Mouse (Mus musculus): ENCODE data around the gene Mlh1. TPM values are rescaled to one million over a fixed set of nuclear protein-coding genes. Genes with fewer than 3 reads are reported as not detected.
A peak's percentile ranks its signal among the peaks of the same experiment; 100 is the strongest.

Mlh1 gene
- polyA plus RNA-seq (2014; fragmentation: Nextera tagmentation; extraction: Ambion mirVana): 30.4 and 37.0 TPM in 2 replicates

DNA sequence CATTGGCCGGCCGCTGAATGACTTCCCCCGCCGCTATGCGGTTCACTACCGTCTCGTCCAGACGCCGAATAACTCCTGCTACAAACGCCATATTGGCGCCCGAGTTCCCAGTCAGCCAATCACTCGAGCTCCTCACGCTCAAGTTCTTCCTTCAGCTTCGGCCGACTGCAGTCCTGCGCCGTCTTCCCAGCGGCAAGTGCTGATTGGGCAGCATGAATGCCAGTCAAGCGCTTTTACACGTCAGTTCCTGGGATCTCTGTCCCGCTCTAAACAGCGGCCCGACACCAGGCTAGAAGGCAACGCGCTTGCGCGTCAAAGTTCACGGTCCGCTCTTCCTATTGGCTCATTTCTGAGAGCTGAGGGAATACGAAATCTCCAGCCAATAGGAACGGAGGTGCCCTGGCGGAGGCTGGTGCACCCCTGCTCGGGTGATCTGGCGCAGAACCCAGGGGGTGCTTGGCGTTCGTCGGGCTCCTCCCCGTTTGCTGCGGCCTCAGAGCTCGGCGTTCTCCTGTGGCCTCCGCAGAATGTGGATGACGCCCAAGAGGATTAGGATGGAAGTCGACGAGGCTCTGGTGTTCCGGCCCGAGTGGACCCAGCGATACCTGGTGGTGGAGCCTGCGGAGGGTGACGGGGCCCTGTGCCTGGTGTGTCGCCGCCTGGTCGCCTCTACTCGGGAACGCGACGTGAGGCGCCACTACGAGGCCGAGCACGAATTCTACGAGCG, at the start of gene Mlh1, which contains the start of gene Epm2aip1:
TSS of gene Mlh1 (minus strand) at position 358 of the 727 bp plus-strand sequence.
TSS of gene Epm2aip1 (plus strand) at position 496 of the 727 bp plus-strand sequence.
- WGBS: under 1% methylated on average over 60 of the region's 64 CpGs
- ATAC-seq: peak; percentile 99
- Histone ChIP-seq H3K9me3 (replicated peaks; ENCODE audit: control insufficient read depth, low read length) (no peaks in the 10 kb centered on the region), H3K36me3 (ENCODE audit: control insufficient read depth, insufficient read depth, low read length) (peaks cover 29% of the 10 kb centered on the region), H3K27me3 (replicated peaks; ENCODE audit: control insufficient read depth, insufficient read depth, low read length) (no peaks in the 10 kb centered on the region), H3K4me1 (ENCODE audit: control insufficient read depth, insufficient read depth, low read length) (peaks cover 29% of the 10 kb centered on the region), H3K27ac (ENCODE audit: low read depth, low read length) (peak within 1 kb of the TSS; percentile 91), H3K9ac (ENCODE audit: low read length) (peak within 1 kb of the TSS; percentile 95), H3K4me3 (ENCODE audit: low read depth, low read length) (peak within 1 kb of the TSS; percentile 83), H3K4me2 (ENCODE audit: low read length) (peak within 1 kb of the TSS; percentile 91)
- peak; percentile 100 for DNase-seq (ENCODE audit: low spot score)

DNA sequence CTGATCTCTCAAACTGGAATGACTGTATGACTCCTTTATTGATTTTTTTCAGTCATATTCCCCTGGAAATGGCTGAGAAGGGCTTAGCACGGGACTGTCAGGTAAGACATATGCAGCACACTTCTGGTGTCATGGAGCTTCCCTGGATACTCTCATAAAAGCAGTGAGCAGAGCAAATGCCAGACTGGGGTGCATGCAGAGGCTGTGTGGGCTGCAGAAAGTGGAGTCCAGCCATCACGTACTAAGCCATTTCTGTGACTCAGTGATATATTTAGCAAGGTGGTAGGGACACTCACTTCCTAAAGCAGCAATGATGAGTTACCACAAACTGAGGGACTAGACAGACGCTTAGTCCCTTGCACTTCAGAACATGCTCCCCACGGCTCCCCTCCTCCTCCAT, 49.3 kb upstream of the Mlh1 start:
- Histone ChIP-seq H3K4me3 (ENCODE audit: low read depth, low read length) (no peak overlapping the region), H3K4me2 (ENCODE audit: low read length) (no peak overlapping the region), H3K9ac (ENCODE audit: low read length) (no peak overlapping the region), H3K4me1 (ENCODE audit: control insufficient read depth, insufficient read depth, low read length) (no peaks in the 10 kb centered on the region), H3K27me3 (replicated peaks; ENCODE audit: control insufficient read depth, insufficient read depth, low read length) (no peaks in the 10 kb centered on the region), H3K27ac (ENCODE audit: low read depth, low read length) (no peak overlapping the region), H3K9me3 (replicated peaks; ENCODE audit: control insufficient read depth, low read length) (no peaks in the 10 kb centered on the region), H3K36me3 (ENCODE audit: control insufficient read depth, insufficient read depth, low read length) (no peaks in the 10 kb centered on the region)
- WGBS: 88% methylated on average over 4 of the region's 4 CpGs
- ATAC-seq: no peak
- no peak for DNase-seq (ENCODE audit: low spot score)

DNA sequence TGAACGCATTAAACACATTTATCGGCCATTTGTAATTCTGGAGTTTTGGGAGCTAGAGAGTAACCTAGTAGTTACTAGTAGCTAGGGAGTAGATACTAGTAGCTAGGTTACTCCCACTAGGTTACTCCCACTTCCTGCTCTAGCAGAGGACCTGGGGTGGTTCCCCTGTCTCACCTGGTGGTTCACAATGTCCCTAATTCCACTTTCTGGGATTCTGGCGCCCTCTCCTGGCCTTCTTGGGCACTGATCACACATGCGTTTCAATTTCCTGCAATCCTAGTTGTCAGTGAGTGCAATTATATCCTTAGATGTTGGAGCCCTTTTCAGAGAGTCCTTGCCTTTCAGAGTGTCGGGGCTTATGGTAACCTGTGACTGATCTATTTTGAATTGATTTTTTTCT, 42.6 kb upstream of the Mlh1 start:
- H3K4me2 ChIP-seq (ENCODE audit: low read length): no peak overlapping the region
- H3K4me3 ChIP-seq (ENCODE audit: low read depth, low read length): no peak overlapping the region
- H3K27ac ChIP-seq (ENCODE audit: low read depth, low read length): no peak overlapping the region
- ATAC-seq (no peak), DNase-seq (ENCODE audit: low spot score) (peak; percentile 46)
- no peak overlapping the region for H3K9ac ChIP-seq (ENCODE audit: low read length)
- 0 out of 2 replicates have a peak, but pooled peaks cover 3% of the 10 kb centered on the region for H3K4me1 ChIP-seq (ENCODE audit: control insufficient read depth, insufficient read depth, low read length)
- H3K27me3 ChIP-seq (replicated peaks; ENCODE audit: control insufficient read depth, insufficient read depth, low read length): peaks cover 41% of the 10 kb centered on the region
- 32% methylated on average over 5 of the region's 5 CpGs for WGBS
- H3K9me3 ChIP-seq (replicated peaks; ENCODE audit: control insufficient read depth, low read length): peaks cover 8% of the 10 kb centered on the region; the same call in 1 of the 2 replicates
- no peaks in the 10 kb centered on the region for H3K36me3 ChIP-seq (ENCODE audit: control insufficient read depth, insufficient read depth, low read length)

DNA sequence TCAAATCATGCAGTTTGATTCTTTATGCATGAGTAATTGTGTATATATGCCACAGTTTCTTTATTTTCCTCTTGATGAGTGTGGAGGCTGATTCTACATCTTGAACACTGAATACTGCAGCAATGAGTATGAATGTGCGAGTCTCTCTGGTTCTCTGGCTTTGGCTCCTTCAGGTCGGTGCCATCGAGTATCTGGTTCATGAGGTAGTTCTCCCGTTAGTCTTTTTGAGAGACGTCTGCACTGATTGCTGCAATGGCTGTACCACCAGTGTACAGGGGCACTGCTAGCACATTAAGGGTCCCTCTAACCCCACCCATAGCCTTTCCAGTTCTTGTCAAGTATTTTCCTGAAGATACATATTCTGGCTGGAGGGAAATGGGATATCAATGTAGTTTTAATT, 42.2 kb upstream of the Mlh1 start:
- no peak overlapping the region for H3K4me2 ChIP-seq (ENCODE audit: low read length)
- WGBS: 20% methylated on average over 5 of the region's 5 CpGs
- H3K4me1 ChIP-seq (ENCODE audit: control insufficient read depth, insufficient read depth, low read length): 0 out of 2 replicates have a peak, but pooled peaks cover 3% of the 10 kb centered on the region
- no peak for ATAC-seq
- peaks cover 8% of the 10 kb centered on the region; the same call in 1 of the 2 replicates for H3K9me3 ChIP-seq (replicated peaks; ENCODE audit: control insufficient read depth, low read length)
- H3K27ac ChIP-seq (ENCODE audit: low read depth, low read length): no peak overlapping the region
- peaks cover 41% of the 10 kb centered on the region for H3K27me3 ChIP-seq (replicated peaks; ENCODE audit: control insufficient read depth, insufficient read depth, low read length)
- H3K9ac ChIP-seq (ENCODE audit: low read length): no peak overlapping the region
- no peaks in the 10 kb centered on the region for H3K36me3 ChIP-seq (ENCODE audit: control insufficient read depth, insufficient read depth, low read length)
- no peak overlapping the region for H3K4me3 ChIP-seq (ENCODE audit: low read depth, low read length)
- DNase-seq (ENCODE audit: low spot score): no peak

DNA sequence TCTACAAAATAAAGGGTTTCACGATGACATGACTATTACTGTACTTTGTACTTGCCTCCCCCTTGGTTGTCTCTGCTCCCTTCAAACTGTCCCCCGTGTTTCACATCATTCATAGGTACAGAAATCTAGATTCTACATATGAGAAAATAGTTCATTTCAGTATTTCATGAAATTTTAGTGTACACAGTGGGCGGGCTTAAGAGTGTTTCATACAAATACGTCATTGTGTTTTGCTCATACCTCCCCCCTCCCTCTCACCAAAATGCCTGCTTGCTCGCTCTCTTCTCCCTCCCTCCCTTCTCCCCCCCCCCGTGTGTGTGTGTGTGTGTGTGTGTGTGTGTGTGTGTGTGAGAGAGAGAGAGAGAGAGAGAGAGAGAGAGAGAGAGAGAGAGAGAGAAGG, 41.7 kb upstream of the Mlh1 start:
- peak overlapping the region; percentile 48; the same call in 1 of the 2 replicates for H3K4me3 ChIP-seq (ENCODE audit: low read depth, low read length)
- DNase-seq (ENCODE audit: low spot score) (no peak), ATAC-seq (no peak)
- WGBS: 16% methylated on average over 5 of the region's 6 CpGs
- H3K4me1 ChIP-seq (ENCODE audit: control insufficient read depth, insufficient read depth, low read length): 0 out of 2 replicates have a peak, but pooled peaks cover 3% of the 10 kb centered on the region
- peaks cover 8% of the 10 kb centered on the region; the same call in 1 of the 2 replicates for H3K9me3 ChIP-seq (replicated peaks; ENCODE audit: control insufficient read depth, low read length)
- H3K27ac ChIP-seq (ENCODE audit: low read depth, low read length): no peak overlapping the region
- H3K4me2 ChIP-seq (ENCODE audit: low read length): no peak overlapping the region
- no peaks in the 10 kb centered on the region for H3K36me3 ChIP-seq (ENCODE audit: control insufficient read depth, insufficient read depth, low read length)
- H3K27me3 ChIP-seq (replicated peaks; ENCODE audit: control insufficient read depth, insufficient read depth, low read length): peaks cover 41% of the 10 kb centered on the region
- no peak overlapping the region for H3K9ac ChIP-seq (ENCODE audit: low read length)

DNA sequence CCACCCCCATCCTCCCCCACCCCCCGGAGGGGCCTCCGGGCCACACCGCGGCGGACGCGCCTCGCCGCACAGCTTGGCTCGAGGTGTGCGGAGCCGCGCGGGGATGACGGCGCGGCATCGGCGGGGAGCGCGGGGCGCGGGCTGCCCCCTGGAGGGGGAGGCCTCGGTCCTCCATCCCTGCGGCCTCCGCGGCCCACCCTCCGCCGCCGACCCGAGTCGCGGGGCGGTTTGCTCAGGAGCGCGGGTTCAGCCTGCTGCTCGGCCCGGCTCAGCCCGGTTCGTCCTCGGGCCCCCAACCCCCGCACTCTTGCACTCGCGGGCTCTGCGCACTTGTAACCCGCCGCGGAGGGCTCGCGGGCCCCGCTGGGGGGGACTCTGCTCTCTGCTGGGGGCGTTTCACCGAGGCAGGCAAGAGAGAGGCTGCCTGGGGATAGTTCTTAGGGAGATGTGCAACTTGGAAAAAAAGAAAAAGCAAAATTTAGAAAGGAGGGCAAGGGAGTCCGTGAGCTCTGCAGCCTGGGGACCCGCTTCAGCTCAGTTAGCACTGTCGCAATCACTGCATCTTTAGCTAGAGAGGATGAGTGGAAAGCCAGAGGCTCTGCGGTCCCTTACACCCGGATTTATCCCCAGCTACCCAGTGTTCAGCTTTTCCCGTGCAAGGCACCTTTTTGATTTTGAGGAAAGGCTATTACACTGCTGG, 41.0 kb upstream of the Mlh1 start:
- peaks cover 8% of the 10 kb centered on the region; the same call in 1 of the 2 replicates for H3K9me3 ChIP-seq (replicated peaks; ENCODE audit: control insufficient read depth, low read length)
- ATAC-seq (peak; percentile 71), DNase-seq (ENCODE audit: low spot score) (peak; percentile 29)
- 1% methylated on average over 46 of the region's 59 CpGs for WGBS
- 0 out of 2 replicates have a peak, but pooled peaks cover 3% of the 10 kb centered on the region for H3K4me1 ChIP-seq (ENCODE audit: control insufficient read depth, insufficient read depth, low read length)
- H3K4me3 ChIP-seq (ENCODE audit: low read depth, low read length): peak overlapping the region; percentile 48
- no peaks in the 10 kb centered on the region for H3K36me3 ChIP-seq (ENCODE audit: control insufficient read depth, insufficient read depth, low read length)
- H3K27ac ChIP-seq (ENCODE audit: low read depth, low read length): no peak overlapping the region
- H3K4me2 ChIP-seq (ENCODE audit: low read length): peak overlapping the region; percentile 88
- peaks cover 41% of the 10 kb centered on the region for H3K27me3 ChIP-seq (replicated peaks; ENCODE audit: control insufficient read depth, insufficient read depth, low read length)
- H3K9ac ChIP-seq (ENCODE audit: low read length): peak overlapping the region; percentile 59

DNA sequence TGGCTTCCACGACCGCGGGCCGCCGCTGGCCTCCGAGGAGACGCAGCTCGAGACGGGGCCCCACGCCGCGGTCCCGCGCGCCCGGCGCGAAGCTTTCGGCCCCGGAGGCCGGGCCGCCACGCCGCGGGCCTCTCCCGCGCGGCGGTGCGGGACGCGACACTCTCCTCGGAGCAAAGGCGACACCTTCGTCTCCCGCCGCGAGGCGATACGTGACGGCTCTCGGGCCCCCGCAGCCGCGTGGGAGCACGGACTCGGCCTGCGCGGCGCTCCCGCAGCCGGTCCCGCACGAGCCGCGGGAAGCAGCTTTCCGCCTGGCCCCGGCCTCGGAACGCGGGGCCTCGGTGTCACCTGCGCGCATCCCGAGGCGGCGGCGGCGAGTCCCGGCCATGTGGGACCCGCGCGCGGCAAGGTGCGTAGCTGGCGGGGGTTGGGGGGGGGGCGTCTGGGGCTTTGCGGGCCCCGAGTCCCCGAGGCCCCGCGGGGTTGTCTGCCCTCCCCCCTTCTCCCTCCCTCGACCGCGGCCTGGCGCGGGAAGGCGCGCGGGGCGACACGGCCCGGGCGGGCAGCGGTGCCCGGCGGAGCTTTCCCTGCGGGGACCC, 40.4 kb upstream of the Mlh1 start:
- Histone ChIP-seq H3K4me1 (ENCODE audit: control insufficient read depth, insufficient read depth, low read length) (0 out of 2 replicates have a peak, but pooled peaks cover 3% of the 10 kb centered on the region), H3K4me2 (ENCODE audit: low read length) (peak overlapping the region; percentile 88), H3K36me3 (ENCODE audit: control insufficient read depth, insufficient read depth, low read length) (no peaks in the 10 kb centered on the region), H3K27me3 (replicated peaks; ENCODE audit: control insufficient read depth, insufficient read depth, low read length) (peaks cover 41% of the 10 kb centered on the region), H3K4me3 (ENCODE audit: low read depth, low read length) (peak overlapping the region; percentile 48), H3K9me3 (replicated peaks; ENCODE audit: control insufficient read depth, low read length) (peaks cover 8% of the 10 kb centered on the region; the same call in 1 of the 2 replicates), H3K9ac (ENCODE audit: low read length) (peak overlapping the region; percentile 59), H3K27ac (ENCODE audit: low read depth, low read length) (no peak overlapping the region)
- DNase-seq (ENCODE audit: low spot score): no peak
- peak; percentile 70 for ATAC-seq
- WGBS: under 1% methylated on average over 62 of the region's 98 CpGs

DNA sequence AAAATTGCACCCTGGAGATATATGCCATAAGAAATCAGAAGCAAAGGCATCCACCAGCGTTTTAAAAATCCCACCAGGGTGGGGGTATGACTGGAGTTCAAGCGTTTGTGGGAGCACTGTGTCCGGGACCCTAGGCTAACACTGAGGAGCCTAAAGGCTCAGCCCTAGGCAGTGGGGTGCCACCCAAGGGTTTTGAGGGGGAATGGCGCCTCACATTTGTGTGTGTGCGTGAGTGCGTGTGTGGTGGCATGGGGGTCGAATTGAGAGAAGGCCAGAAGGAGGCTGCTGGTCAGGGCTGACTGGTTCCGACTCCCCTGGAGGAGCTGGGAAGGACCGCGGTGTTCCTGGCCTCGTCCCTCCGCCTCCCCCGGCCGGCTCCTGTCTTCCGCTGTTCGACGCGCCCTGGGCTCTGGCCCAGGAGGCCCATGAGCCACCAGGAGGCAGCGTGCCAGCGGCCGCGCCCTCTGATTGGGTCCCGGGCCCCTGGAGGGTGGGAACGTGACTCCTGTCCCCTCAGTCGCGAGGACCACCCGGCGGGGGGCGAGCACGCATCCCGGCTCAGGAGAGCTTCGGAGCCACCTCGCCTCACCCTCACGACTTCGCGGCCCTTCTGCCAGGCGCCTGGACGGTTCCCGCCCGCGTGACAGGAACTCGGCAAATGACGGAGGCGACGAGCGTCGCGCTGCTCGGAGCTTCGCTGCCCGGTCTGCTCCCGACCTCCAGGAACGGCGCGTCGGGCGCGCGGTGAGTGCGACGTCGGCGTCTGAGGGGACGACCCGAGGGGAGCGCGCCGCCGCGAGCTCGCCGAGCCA, 39.6 kb upstream of the Mlh1 start, which contains the start of gene Trank1:
TSS of gene Trank1 (plus strand) at position 709 of the 812 bp plus-strand sequence.
- Histone ChIP-seq H3K27ac (ENCODE audit: low read depth, low read length) (no peak within 1 kb of the TSS), H3K4me1 (ENCODE audit: control insufficient read depth, insufficient read depth, low read length) (0 out of 2 replicates have a peak, but pooled peaks cover 3% of the 10 kb centered on the region), H3K4me3 (ENCODE audit: low read depth, low read length) (peak within 1 kb of the TSS; percentile 48), H3K9ac (ENCODE audit: low read length) (peak within 1 kb of the TSS; percentile 59), H3K27me3 (replicated peaks; ENCODE audit: control insufficient read depth, insufficient read depth, low read length) (peaks cover 41% of the 10 kb centered on the region), H3K4me2 (ENCODE audit: low read length) (peak within 1 kb of the TSS; percentile 88), H3K36me3 (ENCODE audit: control insufficient read depth, insufficient read depth, low read length) (no peaks in the 10 kb centered on the region), H3K9me3 (replicated peaks; ENCODE audit: control insufficient read depth, low read length) (peaks cover 8% of the 10 kb centered on the region; the same call in 1 of the 2 replicates)
- 10% methylated on average over 67 of the region's 72 CpGs for WGBS
- DNase-seq (ENCODE audit: low spot score) (peak; percentile 48), ATAC-seq (peak; percentile 57)

Data from forebrain, embryonic 14.5 days (tissue).